Mouse (Mus musculus): ENCODE measurements around the gene Tbc1d4. TPM values are rescaled to one million over a fixed set of nuclear protein-coding genes. Genes with fewer than 3 reads are reported as not detected.
A peak's percentile ranks its signal among the peaks of the same experiment; 100 is the strongest.
"Not testable (repeated sequence)": the region's sequence is repeated elsewhere in the genome, so short reads cannot be mapped to it uniquely, and the experiment has no call there.

The Tbc1d4 gene
- polyA plus RNA-seq, 1 experiment from 2014 or later: 13.0 TPM

DNA sequence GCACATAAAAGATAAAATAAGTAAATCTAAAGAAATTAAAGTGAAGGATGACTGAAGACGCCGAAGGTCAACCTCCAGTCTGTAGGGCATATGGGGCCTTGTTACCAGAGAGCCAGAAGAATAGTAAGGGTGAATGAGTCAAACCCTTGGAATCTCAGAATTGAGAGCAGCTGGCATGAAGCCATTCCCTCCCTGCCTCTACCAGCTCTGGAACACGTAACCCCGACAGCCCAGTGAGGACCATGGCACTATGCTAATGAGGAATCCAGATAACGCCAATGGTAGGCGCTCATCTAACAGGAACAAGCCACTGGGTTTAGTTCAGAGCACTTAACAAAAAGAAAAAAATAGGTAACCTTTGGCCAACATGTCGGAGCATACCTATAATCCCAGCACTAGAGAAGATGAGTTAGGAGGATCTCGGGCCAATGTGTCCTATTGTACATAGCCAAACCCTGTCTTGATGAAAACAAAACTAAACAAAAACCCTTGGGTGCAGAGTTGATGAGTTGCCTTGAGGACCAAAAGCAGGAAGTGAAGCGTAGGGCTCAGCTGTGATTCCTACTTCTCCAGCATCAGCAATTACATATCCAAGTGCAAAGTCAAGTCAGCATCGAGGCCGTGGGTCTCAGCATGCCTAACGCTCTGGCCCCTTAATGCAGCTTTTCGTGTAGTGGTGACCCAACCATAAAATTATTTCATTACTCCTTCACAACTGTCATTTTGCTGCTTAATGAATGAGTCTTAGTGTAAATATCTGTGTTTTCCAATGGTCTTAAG is 13.5 kb downstream of the Tbc1d4 start:
- WGBS: 86% methylated on average over 13 of the region's 13 CpGs
- H3K27me3 ChIP-seq (ENCODE audit: insufficient read depth, low read length): no peaks in the 10 kb centered on the region
- no peak overlapping the region for H3K4me3 ChIP-seq (ENCODE audit: low read depth, low read length)
- no peaks in the 10 kb centered on the region for H3K9me3 ChIP-seq (ENCODE audit: low read depth, low read length)
- no peak overlapping the region for H3K27ac ChIP-seq (ENCODE audit: low read depth)
- H3K4me1 ChIP-seq (ENCODE audit: insufficient read depth): no peaks in the 10 kb centered on the region
- no peak overlapping the region for H3K9ac ChIP-seq
- TF ChIP-seq CTCF (IDR thresholded peaks at IDR 0.05; ENCODE audit: low read depth): no peak
- no peak overlapping the region for H3K4me2 ChIP-seq
- H3K36me3 ChIP-seq (ENCODE audit: insufficient read depth): no peaks in the 10 kb centered on the region
- no peak for ATAC-seq (ENCODE audit: insufficient read depth)
- no peak for DNase-seq

- Histone ChIP-seq H3K9me3 (ENCODE audit: low read depth, low read length) (no peaks in the 10 kb centered on the region), H3K27me3 (ENCODE audit: insufficient read depth, low read length) (no peaks in the 10 kb centered on the region), H3K9ac (no peak overlapping the region), H3K27ac (ENCODE audit: low read depth) (no peak overlapping the region), H3K36me3 (ENCODE audit: insufficient read depth) (no peaks in the 10 kb centered on the region), H3K4me3 (ENCODE audit: low read depth, low read length) (no peak overlapping the region), H3K4me1 (ENCODE audit: insufficient read depth) (no peaks in the 10 kb centered on the region), H3K4me2 (no peak overlapping the region)
- TF ChIP-seq CTCF (IDR thresholded peaks at IDR 0.05; ENCODE audit: low read depth): no peak
- WGBS: 70% methylated on average over 5 of the region's 5 CpGs
- DNase-seq (no peak), ATAC-seq (ENCODE audit: insufficient read depth) (no peak)
Measured at GRCm38 (mm10) chr14:101594001-101594400, 15.0 kb downstream of the Tbc1d4 start.

GRCm38 (mm10) chr14:101593340-101593739 is 15.7 kb downstream of the Tbc1d4 start:
- H3K27me3 ChIP-seq (ENCODE audit: insufficient read depth, low read length): no peaks in the 10 kb centered on the region
- H3K9me3 ChIP-seq (ENCODE audit: low read depth, low read length): no peaks in the 10 kb centered on the region
- DNase-seq (no peak), ATAC-seq (ENCODE audit: insufficient read depth) (no peak)
- H3K27ac ChIP-seq (ENCODE audit: low read depth): no peak overlapping the region
- H3K9ac ChIP-seq: no peak overlapping the region
- WGBS: 77% methylated on average over 7 of the region's 7 CpGs
- H3K36me3 ChIP-seq (ENCODE audit: insufficient read depth): no peaks in the 10 kb centered on the region
- no peaks in the 10 kb centered on the region for H3K4me1 ChIP-seq (ENCODE audit: insufficient read depth)
- no peak overlapping the region for H3K4me3 ChIP-seq (ENCODE audit: low read depth, low read length)
- no peak overlapping the region for H3K4me2 ChIP-seq
- no peak for TF ChIP-seq CTCF (IDR thresholded peaks at IDR 0.05; ENCODE audit: low read depth)

DNA sequence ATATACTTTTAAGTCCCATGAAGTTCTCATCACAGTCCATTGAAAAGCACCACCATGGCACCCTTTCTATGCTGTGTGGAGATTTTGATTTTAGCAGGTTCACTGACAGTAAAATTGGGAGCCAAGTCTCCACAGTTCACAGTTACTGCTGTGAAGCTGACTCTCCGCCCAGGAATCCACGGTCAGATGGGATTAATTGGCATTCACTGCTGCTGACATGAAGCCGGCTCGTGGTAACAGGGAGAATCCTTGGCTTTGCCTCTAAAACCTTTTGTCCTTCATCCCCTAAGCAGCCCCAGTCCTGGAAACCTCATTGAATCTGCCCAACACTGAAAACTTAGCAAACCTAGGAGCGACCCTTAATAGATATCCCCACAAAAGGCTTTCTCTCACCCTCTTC is 17.9 kb downstream of the Tbc1d4 start:
- no peak overlapping the region for H3K4me3 ChIP-seq (ENCODE audit: low read depth, low read length)
- DNase-seq: no peak
- H3K9me3 ChIP-seq (ENCODE audit: low read depth, low read length): no peaks in the 10 kb centered on the region
- TF ChIP-seq CTCF (IDR thresholded peaks at IDR 0.05; ENCODE audit: low read depth): no peak
- no peak overlapping the region for H3K9ac ChIP-seq
- no peaks in the 10 kb centered on the region for H3K36me3 ChIP-seq (ENCODE audit: insufficient read depth)
- H3K4me1 ChIP-seq (ENCODE audit: insufficient read depth): no peaks in the 10 kb centered on the region
- ATAC-seq (ENCODE audit: insufficient read depth): no peak
- WGBS: 83% methylated on average over 5 of the region's 5 CpGs
- no peak overlapping the region for H3K4me2 ChIP-seq
- H3K27ac ChIP-seq (ENCODE audit: low read depth): no peak overlapping the region
- no peaks in the 10 kb centered on the region for H3K27me3 ChIP-seq (ENCODE audit: insufficient read depth, low read length)

DNA sequence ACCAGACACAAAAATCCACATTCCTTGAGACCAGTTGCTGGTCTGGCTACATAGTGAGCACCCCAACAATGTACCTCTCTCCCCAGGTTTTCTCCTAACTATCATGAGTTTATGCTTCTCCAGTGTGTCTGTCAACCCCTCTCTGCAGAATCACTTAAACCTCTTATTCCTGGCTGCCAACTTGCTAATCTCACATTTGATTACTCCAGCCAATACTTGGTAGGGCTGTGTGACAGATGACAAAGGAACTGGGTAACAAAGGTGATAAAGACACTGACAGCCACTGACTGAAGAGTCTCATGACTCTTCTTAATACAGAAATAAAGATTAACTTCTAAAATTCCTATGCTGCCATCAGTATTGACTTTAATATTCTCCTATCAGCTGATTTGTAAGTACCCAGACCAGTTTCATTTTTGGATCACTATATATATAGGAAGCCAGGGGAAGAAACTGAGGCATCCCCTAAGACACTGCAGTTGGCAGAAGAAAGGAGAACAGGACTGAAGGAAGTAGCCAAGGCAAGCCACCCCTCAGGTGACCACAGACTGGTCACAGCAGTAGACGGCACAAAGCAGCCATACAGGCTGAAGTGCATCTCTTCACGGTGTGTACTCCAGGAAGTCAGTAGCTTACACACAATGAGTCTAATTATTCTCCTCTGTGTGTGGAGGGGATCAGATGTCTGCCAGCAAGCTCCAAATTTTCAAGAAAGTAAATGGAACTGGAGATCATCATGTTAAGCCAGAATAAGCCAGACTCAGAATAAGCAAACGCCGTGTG is 20.6 kb downstream of the Tbc1d4 start:
- H3K4me2 ChIP-seq; H3K4me1 ChIP-seq (ENCODE audit: insufficient read depth); H3K9me3 ChIP-seq (ENCODE audit: low read depth, low read length); DNase-seq; H3K27me3 ChIP-seq (ENCODE audit: insufficient read depth, low read length); H3K36me3 ChIP-seq (ENCODE audit: insufficient read depth); H3K27ac ChIP-seq (ENCODE audit: low read depth); H3K9ac ChIP-seq; H3K4me3 ChIP-seq (ENCODE audit: low read depth, low read length): not testable (repeated sequence)
- peak; percentile 62; the same call in 1 of the 2 replicates for ATAC-seq (ENCODE audit: insufficient read depth)
- 66% methylated on average over 2 of the region's 4 CpGs for WGBS

DNA sequence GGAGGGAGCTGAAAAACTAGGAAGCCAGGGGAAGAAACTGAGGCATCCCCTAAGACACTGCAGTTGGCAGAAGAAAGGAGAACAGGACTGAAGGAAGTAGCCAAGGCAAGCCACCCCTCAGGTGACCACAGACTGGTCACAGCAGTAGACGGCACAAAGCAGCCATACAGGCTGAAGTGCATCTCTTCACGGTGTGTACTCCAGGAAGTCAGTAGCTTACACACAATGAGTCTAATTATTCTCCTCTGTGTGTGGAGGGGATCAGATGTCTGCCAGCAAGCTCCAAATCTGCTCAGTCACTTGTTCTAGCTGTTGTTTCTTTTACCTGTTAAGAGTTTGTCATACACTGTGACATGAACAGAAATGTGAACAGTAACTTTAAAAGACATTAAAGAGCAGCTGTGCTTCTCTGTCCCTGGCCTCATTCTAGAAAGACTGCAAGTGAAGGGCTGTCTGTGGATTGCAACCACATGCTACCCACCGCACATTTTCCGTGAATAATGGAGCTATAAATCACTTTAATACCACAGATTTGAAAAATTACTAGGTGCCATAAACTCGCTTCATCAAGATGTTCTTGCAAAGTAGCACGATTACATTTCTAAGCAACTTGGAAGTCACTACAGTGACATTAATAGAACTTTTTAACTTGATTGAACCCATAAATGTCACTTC is 21.5 kb downstream of the Tbc1d4 start:
- H3K9ac ChIP-seq; H3K4me1 ChIP-seq (ENCODE audit: insufficient read depth); H3K4me3 ChIP-seq (ENCODE audit: low read depth, low read length); H3K9me3 ChIP-seq (ENCODE audit: low read depth, low read length); H3K4me2 ChIP-seq; H3K27me3 ChIP-seq (ENCODE audit: insufficient read depth, low read length); DNase-seq; H3K27ac ChIP-seq (ENCODE audit: low read depth); H3K36me3 ChIP-seq (ENCODE audit: insufficient read depth): not testable (repeated sequence)
- 52% methylated on average over 4 of the region's 6 CpGs for WGBS
- peak; percentile 71; the same call in 1 of the 2 replicates for ATAC-seq (ENCODE audit: insufficient read depth)

DNA sequence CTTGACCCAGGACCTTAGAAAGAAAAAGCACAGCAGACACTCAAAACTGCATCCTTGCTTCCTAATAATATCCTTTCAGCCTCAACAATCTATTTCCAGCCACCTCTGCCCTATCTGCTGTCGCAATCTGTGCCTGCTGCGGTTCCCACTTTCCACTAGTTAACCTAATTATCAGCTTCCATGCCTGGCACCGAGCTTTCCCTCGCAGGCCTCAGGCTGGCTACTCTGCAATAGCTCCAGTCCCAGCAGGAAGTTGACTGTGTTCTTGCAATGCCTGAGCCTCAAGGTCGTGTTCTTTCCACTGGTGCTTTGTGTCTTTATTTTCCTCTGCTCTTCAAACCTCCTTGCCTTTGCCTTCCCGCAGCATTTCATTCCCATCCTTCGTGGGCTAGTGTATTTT is 22.9 kb downstream of the Tbc1d4 start:
- ATAC-seq (ENCODE audit: insufficient read depth) (no peak), DNase-seq (no peak)
- WGBS: 65% methylated on average over 7 of the region's 7 CpGs
- no peaks in the 10 kb centered on the region for H3K36me3 ChIP-seq (ENCODE audit: insufficient read depth)
- no peak overlapping the region for H3K27ac ChIP-seq (ENCODE audit: low read depth)
- no peak overlapping the region for H3K9ac ChIP-seq
- H3K4me2 ChIP-seq: no peak overlapping the region
- H3K4me3 ChIP-seq (ENCODE audit: low read depth, low read length): no peak overlapping the region
- no peaks in the 10 kb centered on the region for H3K4me1 ChIP-seq (ENCODE audit: insufficient read depth)
- no peaks in the 10 kb centered on the region for H3K9me3 ChIP-seq (ENCODE audit: low read depth, low read length)
- TF ChIP-seq CTCF (IDR thresholded peaks at IDR 0.05; ENCODE audit: low read depth): no peak
- H3K27me3 ChIP-seq (ENCODE audit: insufficient read depth, low read length): no peaks in the 10 kb centered on the region
